Mouse (Mus musculus) bone marrow, adult 2 months (tissue): ENCODE results near the gene Med20. TPM values are rescaled to one million over a fixed set of nuclear protein-coding genes. Genes with fewer than 3 reads are reported as not detected.

Experiments
- H3K27ac ChIP-seq: fragments of 200-500 bp; 2 replicates; pipeline ENCODE4 v1.5.1; 2012; ENCODE audit warnings: low read depth, mild to moderate bottlenecking, control low read depth, inconsistent platforms, low read length; ENCODE audit not compliant: control insufficient read depth, poor library complexity, insufficient read depth
- H3K4me1 ChIP-seq: fragments of 200-500 bp; 2 replicates; pipeline ENCODE4 v1.6.1; 2011; ENCODE audit warnings: low read length; ENCODE audit not compliant: control insufficient read depth, insufficient read depth
- H3K4me3 ChIP-seq: fragments of 200-500 bp; replicated peaks from 2 replicates; pipeline ENCODE3; 2011; ENCODE audit warnings: mild to moderate bottlenecking, low read depth, low read length, control low read depth; ENCODE audit not compliant: control insufficient read depth
- CTCF ChIP-seq: fragments of 200-500 bp; IDR thresholded peaks from 2 replicates; pipeline ENCODE4 v1.5.1; 2011; ENCODE audit warnings: low read length, control low read depth; ENCODE audit not compliant: control insufficient read depth, insufficient read depth
- POLR2A ChIP-seq: fragments of 200-500 bp; IDR thresholded peaks from 2 replicates; pipeline ENCODE4 v1.6.1; 2011; ENCODE audit warnings: low read depth, mild to moderate bottlenecking, control low read depth, low read length, borderline replicate concordance; ENCODE audit not compliant: control insufficient read depth
- WGBS: fragments of 180-500 bp; shearing (Covaris S2); methylation state at CpG from one replicate; pipeline ENCODE4 v1.1.7; 2018; 5-methylcytosine and 5-hydroxymethylcytosine counted together
- polyA plus RNA-seq: library from polyadenylated mRNA; stranded (reverse); fragments of >200 nt; gene quantifications from 2 replicates; pipeline ENCODE4 v1.2.4, GENCODE M21; 2011; ENCODE audit warnings: low replicate concordance; ENCODE audit not compliant: missing spikeins, insufficient read depth, insufficient read length

The Med20 gene
- polyA plus RNA-seq, 1 experiment, result 21.2 TPM

DNA sequence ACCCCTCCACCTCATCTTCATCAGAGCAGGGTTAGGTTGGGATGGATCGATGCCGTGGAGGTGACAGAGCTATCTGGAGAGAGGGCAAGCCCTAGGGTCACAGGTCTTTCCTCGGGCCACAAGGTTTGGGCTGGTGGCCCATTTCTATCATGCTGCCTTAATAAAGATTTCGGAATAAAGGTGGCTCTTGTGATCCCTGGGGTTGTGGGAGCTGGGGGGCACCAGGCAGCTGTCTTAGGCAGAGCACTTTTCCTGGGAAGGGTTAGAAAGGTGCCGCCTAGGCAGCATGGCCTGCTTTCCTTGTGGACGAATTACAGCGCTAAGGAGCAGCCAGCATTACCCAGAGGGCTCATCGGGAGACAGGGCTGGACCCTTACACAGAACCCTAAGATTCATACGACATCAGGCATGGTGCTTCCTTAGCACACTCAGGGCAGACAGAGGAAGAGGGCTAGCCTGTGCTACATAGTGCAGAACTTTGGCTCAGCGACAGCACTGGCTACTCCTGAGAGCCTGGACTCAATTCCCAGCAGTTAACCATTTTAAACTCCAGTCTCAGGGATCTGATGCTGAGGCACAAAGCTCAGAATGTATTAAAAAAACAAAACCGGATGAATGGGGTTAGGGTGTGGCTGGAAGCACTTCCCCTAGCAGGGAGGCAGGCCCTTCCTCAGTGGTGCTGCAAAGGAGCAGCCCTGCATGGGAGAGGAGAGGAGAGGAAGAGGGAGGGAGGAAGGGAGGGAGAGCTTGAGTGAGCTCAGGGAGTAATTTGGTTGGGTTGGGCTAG, 11.7 kb upstream of the Med20 start:
- Histone ChIP-seq H3K4me1 (peaks cover 10% of the 10 kb centered on the region; the same call in 1 of the 2 replicates), H3K4me3 (no peak overlapping the region), H3K27ac (peak overlapping the region; percentile 75)
- no peak for TF ChIP-seq POLR2A
- no peak for TF ChIP-seq CTCF
- WGBS, result 67% methylated on average over 11 of the region's 11 CpGs

DNA sequence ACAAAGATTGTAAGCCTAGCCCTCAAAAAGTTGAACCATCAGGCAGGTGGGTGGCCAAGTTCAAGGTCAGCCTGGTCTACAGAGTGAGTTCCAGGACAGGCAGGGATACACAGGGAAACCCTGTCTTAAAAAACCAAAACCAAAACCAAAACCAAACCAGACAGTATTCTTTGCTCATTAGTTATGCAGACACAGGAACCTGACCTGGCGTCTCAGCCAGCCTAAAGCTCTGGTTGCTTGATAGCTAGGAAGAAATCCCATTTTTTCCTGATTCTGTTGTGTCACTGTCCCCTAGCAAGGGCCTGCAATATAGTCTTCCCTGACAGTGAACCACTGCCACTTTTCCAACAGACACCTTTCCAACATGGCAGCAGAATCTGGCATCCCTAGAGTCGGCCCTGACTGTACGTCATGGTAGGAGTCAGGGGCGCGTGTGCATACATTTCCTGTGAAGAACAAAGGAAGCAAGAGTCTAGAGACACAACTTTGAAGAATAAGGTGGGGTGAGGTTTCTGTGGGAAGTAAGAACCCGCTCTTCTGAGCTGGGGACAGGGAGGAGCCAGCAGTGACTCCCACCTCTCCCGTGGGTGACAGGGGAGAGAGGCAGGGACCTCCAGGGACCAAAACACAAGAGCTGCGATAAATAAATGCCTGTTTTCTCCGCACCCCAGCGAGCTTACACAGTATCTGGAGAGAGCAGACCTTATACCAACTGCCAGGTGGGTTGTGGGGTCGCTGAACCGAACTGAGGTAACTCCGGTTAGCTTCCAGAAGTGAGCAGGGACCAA, 10.6 kb upstream of the Med20 start:
- Histone ChIP-seq H3K4me3 (no peak overlapping the region), H3K27ac (peak overlapping the region; percentile 75), H3K4me1 (peaks cover 10% of the 10 kb centered on the region; the same call in 1 of the 2 replicates)
- TF ChIP-seq CTCF (no peak), POLR2A (no peak)
- WGBS, result 68% methylated on average over 13 of the region's 13 CpGs

DNA sequence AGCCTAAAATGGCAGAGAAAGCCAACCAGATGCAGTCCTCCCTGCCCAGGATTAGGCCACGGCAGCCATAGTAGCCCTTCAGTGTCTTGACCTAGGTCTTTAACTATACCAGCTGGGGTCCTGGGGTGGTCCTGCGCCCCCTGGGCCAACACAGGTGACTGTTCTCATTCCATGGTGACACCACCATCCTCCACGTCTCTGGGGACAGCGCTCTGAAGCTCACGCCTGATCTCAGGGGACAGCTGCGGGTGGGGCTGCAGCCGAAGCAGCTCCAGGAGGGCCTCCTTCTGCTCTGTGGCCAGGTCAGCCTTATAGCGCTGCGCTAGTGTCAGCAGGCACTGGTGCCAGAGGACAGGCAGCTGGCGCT, 10.0 kb upstream of the Med20 start:
- H3K27ac ChIP-seq, result peak overlapping the region; percentile 21
- 86% methylated on average over 10 of the region's 10 CpGs for WGBS
- H3K4me1 ChIP-seq, result peaks cover 10% of the 10 kb centered on the region; the same call in 1 of the 2 replicates
- no peak for TF ChIP-seq CTCF
- no peak for TF ChIP-seq POLR2A
- H3K4me3 ChIP-seq, result no peak overlapping the region

GRCm38 (mm10) chr17:47602289-47602688, 9.1 kb upstream of the Med20 start:
- Histone ChIP-seq H3K4me3 (no peak overlapping the region), H3K27ac (no peak overlapping the region), H3K4me1 (peaks cover 10% of the 10 kb centered on the region; the same call in 1 of the 2 replicates)
- 93% methylated on average over 11 of the region's 11 CpGs for WGBS
- TF ChIP-seq POLR2A (no peak), CTCF (no peak)

DNA sequence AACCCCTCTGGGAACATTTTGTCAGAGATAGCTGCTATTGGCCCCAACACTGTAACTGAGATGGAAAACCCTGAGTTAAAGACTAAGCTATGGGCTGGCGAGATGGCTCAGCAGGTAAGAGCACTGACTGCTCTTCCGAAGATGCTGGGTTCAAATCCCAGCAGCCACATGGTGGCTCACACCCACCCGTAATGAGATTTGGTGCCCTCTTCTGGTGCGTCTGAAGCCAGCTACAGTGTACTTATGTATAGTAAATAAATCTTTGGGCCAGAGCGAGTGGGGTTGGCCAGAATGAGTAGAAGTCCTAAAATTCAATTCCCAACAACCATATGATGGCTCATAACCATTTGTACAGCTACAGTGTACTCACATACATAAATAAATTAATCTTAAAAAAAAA, 5.2 kb upstream of the Med20 start:
- TF ChIP-seq CTCF (peak; percentile 52; the same call in 1 of the 2 replicates), POLR2A (no peak)
- peaks cover 3% of the 10 kb centered on the region; the same call in 1 of the 2 replicates for H3K4me1 ChIP-seq
- WGBS, result 64% methylated on average over 5 of the region's 5 CpGs
- H3K27ac ChIP-seq, result no peak overlapping the region
- no peak overlapping the region for H3K4me3 ChIP-seq

DNA sequence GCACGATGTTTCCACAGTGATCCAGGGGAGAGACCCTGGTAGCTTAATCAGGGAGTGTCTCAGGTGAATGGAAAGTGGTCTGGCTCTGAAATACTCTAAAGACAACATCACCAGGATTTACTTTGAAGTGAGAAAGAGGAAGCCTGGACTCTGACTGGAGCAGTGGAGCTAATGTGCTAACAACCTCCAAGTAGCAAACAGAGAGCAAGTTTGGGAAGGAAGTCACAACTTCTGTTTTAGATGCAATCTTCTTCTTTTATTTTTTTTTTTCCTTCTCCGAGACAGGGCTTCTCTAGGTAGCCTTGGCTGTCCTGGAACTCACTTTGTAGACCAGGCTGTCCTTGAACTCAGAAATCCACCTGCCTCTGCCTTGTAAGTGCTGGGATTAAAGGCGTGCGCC, 2.2 kb upstream of the Med20 start:
- no peak for TF ChIP-seq POLR2A
- TF ChIP-seq CTCF, result no peak

GRCm38 (mm10) chr17:47611661-47611982, 240 bp downstream of the Med20 start:
- WGBS, result 0% methylated on average over 13 of the region's 13 CpGs
- Histone ChIP-seq H3K4me1 (peaks cover 3% of the 10 kb centered on the region; the same call in 1 of the 2 replicates), H3K27ac (peak overlapping the region; percentile 65), H3K4me3 (peak overlapping the region; percentile 96)
- TF ChIP-seq POLR2A (no peak), CTCF (no peak)

More for the DNA sequence above, 2.2 kb upstream of the Med20 start:
- Histone ChIP-seq H3K27ac (peak overlapping the region; percentile 36; the same call in 1 of the 2 replicates), H3K4me1 (peaks cover 3% of the 10 kb centered on the region; the same call in 1 of the 2 replicates), H3K4me3 (no peak overlapping the region)
- 64% methylated on average over 4 of the region's 4 CpGs for WGBS

DNA sequence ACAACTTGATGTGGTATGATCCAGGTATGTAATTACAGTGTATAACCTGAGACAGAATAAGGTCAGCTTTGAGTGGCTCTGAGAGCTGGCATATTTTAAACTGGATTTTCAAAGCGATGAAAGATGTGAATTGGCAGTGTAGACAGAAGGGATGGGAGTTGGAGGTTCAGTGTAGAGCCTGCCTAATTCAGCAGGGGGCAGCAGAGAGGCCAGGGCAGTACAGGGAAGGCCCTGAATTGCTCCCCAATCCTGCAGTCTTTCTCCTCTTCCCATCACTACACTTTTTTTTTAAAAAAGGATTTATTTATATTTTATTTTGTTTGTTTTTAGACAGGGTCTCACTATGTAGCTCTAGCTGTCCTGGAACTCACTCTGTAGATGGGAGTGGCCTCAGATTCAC, 2.6 kb downstream of the Med20 start:
- WGBS, result 82% methylated on average over 1 of the region's 1 CpGs
- no peak overlapping the region for H3K4me3 ChIP-seq
- TF ChIP-seq POLR2A, result no peak
- peak; percentile 81 for TF ChIP-seq CTCF
- no peak overlapping the region for H3K27ac ChIP-seq
- no peaks in the 10 kb centered on the region; the same call in 1 of the 2 replicates for H3K4me1 ChIP-seq
